Mouse (Mus musculus): ENCODE data around the gene Trip4.

GRCm38 (mm10) chr9:65826588-65827343 is 81.8 kb downstream of the Trip4 start:
- TF ChIP-seq POLR2A (IDR thresholded peaks at IDR 0.05; ENCODE audit: control insufficient read depth, low read depth, low read length) (no peak), CTCF (IDR thresholded peaks at IDR 0.05; ENCODE audit: control insufficient read depth, insufficient read depth, insufficient replicate concordance, low read depth, low read length) (no peak)
